Mouse (Mus musculus): ENCODE measurements around the gene Oxsr1. TPM values are rescaled to one million over a fixed set of nuclear protein-coding genes. Genes with fewer than 3 reads are reported as not detected.

Gene Oxsr1
- polyA plus RNA-seq, 1 experiment from 2014 or later = 12.0 TPM

DNA sequence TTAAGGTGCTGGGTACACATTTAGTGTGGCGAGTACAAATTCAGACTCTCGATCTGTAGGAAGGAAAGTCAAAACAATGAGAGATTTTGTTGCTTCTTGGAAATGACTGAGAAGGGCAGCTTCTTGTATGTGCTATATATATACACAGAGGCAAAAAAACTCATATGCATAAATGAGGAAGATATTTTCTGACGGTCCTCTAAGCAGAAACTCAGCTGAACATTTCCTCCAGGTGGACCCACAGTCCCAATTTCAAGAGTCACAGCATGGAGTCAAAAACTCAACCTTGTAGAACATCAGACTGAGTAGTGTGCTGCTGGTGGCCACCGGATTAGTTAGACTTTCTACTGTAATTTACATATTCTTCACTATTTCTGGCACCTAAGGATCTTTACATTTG, 59.2 kb downstream of the Oxsr1 start:
- H3K27me3 ChIP-seq (replicated peaks) = no peaks in the 10 kb centered on the region
- peaks cover 11% of the 10 kb centered on the region; the same call in 1 of the 2 replicates for H3K36me3 ChIP-seq
- no peaks in the 10 kb centered on the region for H3K9me3 ChIP-seq
- no peak for ATAC-seq
- H3K27ac ChIP-seq = no peak overlapping the region
- no peak overlapping the region for H3K4me3 ChIP-seq (replicated peaks)
- no peak overlapping the region for H3K4me2 ChIP-seq (replicated peaks)
- WGBS = 86% methylated on average over 4 of the region's 4 CpGs
- H3K9ac ChIP-seq = no peak overlapping the region
- H3K4me1 ChIP-seq (replicated peaks) = no peaks in the 10 kb centered on the region

DNA sequence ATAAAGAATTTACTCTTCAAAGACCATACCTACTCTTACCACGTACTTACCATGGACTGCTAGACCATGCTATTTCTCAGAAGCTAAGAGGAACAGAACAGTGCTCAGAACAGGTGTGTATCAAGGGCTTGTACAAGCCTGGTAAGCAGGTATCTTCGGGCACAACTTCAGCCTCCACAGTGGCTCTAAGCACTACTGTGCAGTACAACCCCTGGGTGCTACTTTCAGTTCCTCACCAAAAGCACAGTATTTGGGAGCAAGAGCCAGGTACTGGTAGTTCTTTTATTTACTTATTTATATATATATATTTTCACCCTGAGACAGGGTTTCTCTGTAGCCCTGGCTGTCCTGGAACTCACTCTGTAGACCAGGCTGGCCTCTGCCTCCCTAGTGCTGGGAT, 61.4 kb downstream of the Oxsr1 start:
- Histone ChIP-seq H3K4me1 (replicated peaks) (no peaks in the 10 kb centered on the region), H3K4me2 (replicated peaks) (no peak overlapping the region), H3K36me3 (peaks cover 15% of the 10 kb centered on the region), H3K9ac (no peak overlapping the region), H3K27me3 (replicated peaks) (no peaks in the 10 kb centered on the region), H3K27ac (no peak overlapping the region), H3K9me3 (no peaks in the 10 kb centered on the region), H3K4me3 (replicated peaks) (no peak overlapping the region)
- no peak for ATAC-seq
- 96% methylated on average over 2 of the region's 2 CpGs for WGBS

DNA sequence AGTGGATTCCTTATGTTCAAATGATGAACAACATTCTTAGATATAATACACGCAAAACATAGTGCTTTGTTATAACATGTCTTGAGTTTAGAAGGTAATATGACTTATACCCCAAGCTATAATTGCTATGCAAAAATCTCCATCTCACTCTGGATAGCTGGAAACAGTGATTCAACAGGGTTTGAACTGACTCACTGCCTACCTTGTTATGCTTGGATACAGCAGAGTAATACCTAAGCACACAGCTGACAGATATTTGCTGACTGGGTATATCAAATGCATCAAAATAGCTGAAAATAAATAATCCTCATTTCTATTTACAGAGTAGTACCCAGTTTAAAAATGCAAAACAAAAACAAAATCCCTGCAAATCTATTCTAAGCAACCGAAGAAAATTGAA, 63.4 kb downstream of the Oxsr1 start:
- H3K4me2 ChIP-seq (replicated peaks) = no peak overlapping the region
- WGBS = 94% methylated on average over 2 of the region's 2 CpGs
- no peak overlapping the region for H3K4me3 ChIP-seq (replicated peaks)
- no peak overlapping the region for H3K27ac ChIP-seq
- peaks cover 12% of the 10 kb centered on the region for H3K36me3 ChIP-seq
- no peaks in the 10 kb centered on the region for H3K9me3 ChIP-seq
- no peak overlapping the region for H3K9ac ChIP-seq
- H3K27me3 ChIP-seq (replicated peaks) = no peaks in the 10 kb centered on the region
- ATAC-seq = no peak
- no peaks in the 10 kb centered on the region for H3K4me1 ChIP-seq (replicated peaks)

DNA sequence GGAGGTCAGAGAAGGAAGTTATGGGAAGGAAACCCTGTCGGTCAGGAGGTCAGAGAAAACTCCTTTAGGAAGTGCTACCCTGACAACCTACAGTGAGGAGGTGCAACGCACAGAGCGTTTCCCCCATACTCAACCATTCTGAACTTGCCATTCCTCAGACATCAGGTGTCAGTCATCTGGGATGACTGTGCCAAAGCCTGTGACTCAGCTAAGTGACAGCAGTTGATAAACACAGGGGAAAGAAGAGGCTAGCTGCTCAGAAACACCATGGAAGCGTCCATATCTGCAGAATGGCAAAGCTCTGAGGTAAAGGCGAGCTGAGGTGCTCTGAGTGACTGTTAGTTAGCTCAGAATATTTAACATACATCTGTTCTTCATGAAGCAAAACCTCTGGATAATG, 64.1 kb downstream of the Oxsr1 start:
- no peaks in the 10 kb centered on the region for H3K9me3 ChIP-seq
- H3K27me3 ChIP-seq (replicated peaks) = no peaks in the 10 kb centered on the region
- 77% methylated on average over 5 of the region's 5 CpGs for WGBS
- no peak overlapping the region for H3K9ac ChIP-seq
- H3K4me1 ChIP-seq (replicated peaks) = no peaks in the 10 kb centered on the region
- H3K27ac ChIP-seq = no peak overlapping the region
- no peak overlapping the region for H3K4me2 ChIP-seq (replicated peaks)
- peaks cover 8% of the 10 kb centered on the region; the same call in 1 of the 2 replicates for H3K36me3 ChIP-seq
- no peak overlapping the region for H3K4me3 ChIP-seq (replicated peaks)
- no peak for ATAC-seq

DNA sequence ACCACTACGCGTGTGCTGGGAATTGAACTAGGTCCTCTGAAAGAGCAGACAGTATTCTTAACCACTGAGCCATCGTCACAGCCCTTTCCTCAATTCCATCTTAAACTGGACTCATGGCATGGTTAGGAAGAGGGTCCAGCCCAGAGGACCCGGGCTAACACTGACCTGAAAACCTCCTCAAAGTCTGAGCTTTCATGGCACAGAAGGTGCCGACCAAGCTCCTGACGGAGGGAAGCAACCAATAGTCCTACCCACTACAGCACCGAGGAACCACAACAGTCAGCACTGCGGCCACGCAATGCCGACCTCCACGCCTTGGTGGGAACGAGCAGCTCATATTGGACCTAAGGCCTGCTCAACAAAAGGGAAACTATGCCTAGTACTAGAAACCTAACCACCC, 66.1 kb downstream of the Oxsr1 start:
- Histone ChIP-seq H3K36me3 (peaks cover 10% of the 10 kb centered on the region; the same call in 1 of the 2 replicates), H3K4me3 (replicated peaks) (no peak overlapping the region), H3K4me2 (replicated peaks) (no peak overlapping the region), H3K27ac (no peak overlapping the region), H3K9me3 (no peaks in the 10 kb centered on the region), H3K27me3 (replicated peaks) (no peaks in the 10 kb centered on the region), H3K9ac (no peak overlapping the region), H3K4me1 (replicated peaks) (no peaks in the 10 kb centered on the region)
- 96% methylated on average over 12 of the region's 12 CpGs for WGBS
- ATAC-seq = no peak

DNA sequence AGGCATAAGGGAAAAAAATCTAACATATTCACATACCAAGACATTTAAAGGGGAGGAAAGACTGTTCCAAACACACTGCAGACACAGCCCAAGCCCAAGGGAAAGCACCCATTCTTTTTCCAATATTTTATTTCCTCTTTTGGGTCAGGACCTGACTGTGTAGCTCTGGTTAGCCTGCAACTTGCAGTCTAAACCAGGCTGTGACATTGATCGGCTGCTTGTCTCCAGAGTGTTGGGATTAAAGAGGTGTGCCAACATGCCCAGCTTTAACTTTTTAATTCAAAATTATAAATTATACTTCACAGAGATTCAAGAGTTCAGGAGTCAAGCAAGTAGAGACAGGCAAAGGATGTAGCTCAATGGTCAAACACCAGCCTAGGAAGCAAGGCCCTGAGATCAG, 67.1 kb downstream of the Oxsr1 start:
- ATAC-seq = no peak
- Histone ChIP-seq H3K9ac (no peak overlapping the region), H3K27me3 (replicated peaks) (no peaks in the 10 kb centered on the region), H3K9me3 (no peaks in the 10 kb centered on the region), H3K36me3 (peaks cover 6% of the 10 kb centered on the region; the same call in 1 of the 2 replicates), H3K4me2 (replicated peaks) (no peak overlapping the region), H3K4me3 (replicated peaks) (no peak overlapping the region), H3K27ac (no peak overlapping the region), H3K4me1 (replicated peaks) (no peaks in the 10 kb centered on the region)
- WGBS = 96% methylated on average over 1 of the region's 1 CpGs

DNA sequence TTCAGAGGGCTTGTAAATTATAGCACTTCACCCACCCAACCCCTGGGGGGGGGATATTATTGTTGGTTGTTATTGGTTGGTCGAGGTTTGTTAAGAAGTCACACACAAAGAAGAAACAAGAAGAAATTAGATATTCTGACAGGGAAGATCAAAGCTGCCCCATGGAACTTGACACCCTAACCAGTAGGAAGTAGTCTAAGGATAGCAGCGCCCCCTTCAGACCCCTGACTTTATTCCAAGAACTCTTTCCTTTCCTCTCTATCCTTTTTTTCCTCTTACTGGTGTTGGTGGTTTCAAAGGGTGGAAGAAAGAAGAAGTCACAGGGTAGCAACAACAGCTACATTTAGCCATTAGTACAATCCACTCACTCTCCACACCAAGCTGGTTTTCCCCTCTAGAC, 68.0 kb downstream of the Oxsr1 start:
- Histone ChIP-seq H3K27me3 (replicated peaks) (no peaks in the 10 kb centered on the region), H3K4me2 (replicated peaks) (no peak overlapping the region), H3K9ac (no peak overlapping the region), H3K36me3 (peaks cover 11% of the 10 kb centered on the region), H3K4me3 (replicated peaks) (no peak overlapping the region), H3K4me1 (replicated peaks) (no peaks in the 10 kb centered on the region), H3K9me3 (no peaks in the 10 kb centered on the region), H3K27ac (no peak overlapping the region)
- ATAC-seq = no peak
- WGBS = 88% methylated on average over 2 of the region's 2 CpGs

DNA sequence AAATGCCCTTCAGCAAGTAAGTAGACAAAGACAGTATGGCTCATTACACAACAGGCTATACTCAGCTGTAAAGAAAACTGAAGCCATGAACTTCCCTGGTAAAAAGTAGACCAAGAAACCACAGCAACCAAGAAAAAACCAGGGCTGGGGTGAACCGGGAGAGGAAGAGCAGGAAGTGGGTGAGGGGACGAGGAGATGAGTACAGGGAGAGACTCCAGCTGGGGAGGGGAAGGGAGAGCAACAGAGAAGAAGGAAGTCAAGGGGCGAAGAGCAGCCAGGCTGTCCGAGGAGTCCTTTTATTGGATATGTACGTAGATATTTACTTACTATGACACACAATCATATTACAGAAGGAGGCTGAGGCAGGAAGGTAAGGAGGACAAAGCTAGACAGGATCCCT, 74.2 kb downstream of the Oxsr1 start:
- Histone ChIP-seq H3K4me1 (replicated peaks) (no peaks in the 10 kb centered on the region), H3K4me2 (replicated peaks) (no peak overlapping the region), H3K36me3 (peaks cover 12% of the 10 kb centered on the region), H3K27ac (no peak overlapping the region), H3K9ac (no peak overlapping the region), H3K27me3 (replicated peaks) (no peaks in the 10 kb centered on the region), H3K9me3 (no peaks in the 10 kb centered on the region), H3K4me3 (replicated peaks) (no peak overlapping the region)
- ATAC-seq = no peak
- 68% methylated on average over 5 of the region's 5 CpGs for WGBS

DNA sequence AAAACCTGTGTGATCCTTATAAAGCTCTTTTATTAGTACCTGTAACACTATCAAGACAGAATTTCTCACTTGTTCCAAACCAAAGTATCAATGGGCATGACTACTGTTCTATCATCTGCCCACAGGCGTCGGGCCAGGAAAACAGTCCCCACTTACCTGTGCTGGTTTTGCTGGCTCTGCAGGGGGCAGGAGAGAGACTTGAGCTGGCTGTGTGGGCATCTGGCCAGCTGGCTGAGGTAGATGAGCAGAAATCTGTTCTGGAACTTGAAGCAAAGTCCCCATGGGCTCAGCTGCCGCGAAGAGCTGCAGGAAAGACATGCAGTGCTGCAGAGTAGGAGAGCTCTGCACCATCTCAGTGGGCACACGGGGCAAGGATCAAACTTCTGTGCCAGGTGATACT, 75.4 kb downstream of the Oxsr1 start:
- H3K27me3 ChIP-seq (replicated peaks) = no peaks in the 10 kb centered on the region
- H3K4me1 ChIP-seq (replicated peaks) = no peaks in the 10 kb centered on the region
- H3K4me2 ChIP-seq (replicated peaks) = no peak overlapping the region
- peaks cover 12% of the 10 kb centered on the region for H3K36me3 ChIP-seq
- ATAC-seq = no peak
- H3K27ac ChIP-seq = no peak overlapping the region
- H3K4me3 ChIP-seq (replicated peaks) = no peak overlapping the region
- WGBS = 94% methylated on average over 5 of the region's 5 CpGs
- H3K9me3 ChIP-seq = no peaks in the 10 kb centered on the region
- H3K9ac ChIP-seq = no peak overlapping the region

DNA sequence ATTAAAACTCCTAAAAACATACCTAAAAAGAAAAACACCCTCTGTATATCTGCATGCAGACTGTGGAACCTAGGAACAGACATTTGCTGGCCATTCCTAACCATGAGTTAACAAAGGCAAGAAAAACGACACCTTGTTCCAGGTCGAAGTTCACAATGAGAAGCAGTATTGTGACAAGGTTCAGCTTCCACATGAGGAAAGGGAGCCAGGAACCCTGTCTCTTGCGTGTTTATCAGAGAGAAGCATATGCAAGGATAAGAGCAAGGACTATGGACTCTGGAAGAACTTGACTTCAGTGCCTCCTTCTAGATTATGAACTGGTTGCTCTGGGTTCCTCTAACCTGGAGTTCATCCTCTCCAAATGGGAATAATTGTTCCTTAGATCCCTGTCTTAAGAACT, 78.2 kb downstream of the Oxsr1 start:
- Histone ChIP-seq H3K27ac (0 out of 2 replicates have a peak overlapping the region, but pooled peaks have one; percentile 32), H3K4me2 (replicated peaks) (no peak overlapping the region), H3K36me3 (peaks cover 4% of the 10 kb centered on the region; the same call in 1 of the 2 replicates), H3K4me3 (replicated peaks) (no peak overlapping the region), H3K4me1 (replicated peaks) (no peaks in the 10 kb centered on the region), H3K27me3 (replicated peaks) (no peaks in the 10 kb centered on the region), H3K9me3 (no peaks in the 10 kb centered on the region), H3K9ac (no peak overlapping the region)
- WGBS = 75% methylated on average over 3 of the region's 3 CpGs
- peak; percentile 81 for ATAC-seq

DNA sequence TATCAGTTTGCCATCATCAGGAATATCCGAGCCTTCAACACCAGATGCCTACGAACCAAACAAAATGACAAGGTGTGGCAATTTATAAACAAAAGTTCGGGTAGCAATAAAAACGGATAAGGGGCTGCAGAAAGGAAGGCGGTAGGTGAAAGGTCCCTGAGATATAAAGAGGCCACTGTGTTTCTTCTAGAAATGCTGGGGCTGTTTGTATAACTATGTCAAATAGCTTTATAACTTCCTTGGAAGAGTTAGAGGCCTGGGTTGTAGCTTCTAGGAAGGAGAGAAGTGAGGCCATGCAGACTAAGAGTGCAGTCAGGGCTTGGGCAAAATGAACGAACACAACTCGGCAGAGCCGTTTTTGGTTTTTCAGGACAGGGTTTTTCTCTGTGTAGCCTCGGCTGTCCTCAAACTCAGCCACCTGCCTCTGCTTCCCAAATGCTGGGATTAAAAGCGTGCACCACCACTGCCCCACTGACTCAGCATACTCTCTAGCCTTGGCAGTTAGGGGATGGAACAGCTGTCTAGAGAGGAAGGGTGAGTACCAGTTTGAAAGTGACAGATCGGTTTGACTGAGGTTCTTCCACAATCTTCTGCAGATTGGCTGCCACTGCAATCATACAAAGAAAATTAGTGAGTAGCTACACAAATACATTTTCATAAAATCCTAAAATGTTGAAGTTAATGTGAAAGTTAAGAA, 80.9 kb downstream of the Oxsr1 start:
- peak; percentile 60 for ATAC-seq
- Histone ChIP-seq H3K9me3 (no peaks in the 10 kb centered on the region), H3K27me3 (replicated peaks) (no peaks in the 10 kb centered on the region), H3K27ac (peak overlapping the region; percentile 44; the same call in 1 of the 2 replicates), H3K4me3 (replicated peaks) (no peak overlapping the region), H3K9ac (no peak overlapping the region), H3K4me1 (replicated peaks) (no peaks in the 10 kb centered on the region), H3K36me3 (no peaks in the 10 kb centered on the region), H3K4me2 (replicated peaks) (no peak overlapping the region)
- 41% methylated on average over 11 of the region's 11 CpGs for WGBS

DNA sequence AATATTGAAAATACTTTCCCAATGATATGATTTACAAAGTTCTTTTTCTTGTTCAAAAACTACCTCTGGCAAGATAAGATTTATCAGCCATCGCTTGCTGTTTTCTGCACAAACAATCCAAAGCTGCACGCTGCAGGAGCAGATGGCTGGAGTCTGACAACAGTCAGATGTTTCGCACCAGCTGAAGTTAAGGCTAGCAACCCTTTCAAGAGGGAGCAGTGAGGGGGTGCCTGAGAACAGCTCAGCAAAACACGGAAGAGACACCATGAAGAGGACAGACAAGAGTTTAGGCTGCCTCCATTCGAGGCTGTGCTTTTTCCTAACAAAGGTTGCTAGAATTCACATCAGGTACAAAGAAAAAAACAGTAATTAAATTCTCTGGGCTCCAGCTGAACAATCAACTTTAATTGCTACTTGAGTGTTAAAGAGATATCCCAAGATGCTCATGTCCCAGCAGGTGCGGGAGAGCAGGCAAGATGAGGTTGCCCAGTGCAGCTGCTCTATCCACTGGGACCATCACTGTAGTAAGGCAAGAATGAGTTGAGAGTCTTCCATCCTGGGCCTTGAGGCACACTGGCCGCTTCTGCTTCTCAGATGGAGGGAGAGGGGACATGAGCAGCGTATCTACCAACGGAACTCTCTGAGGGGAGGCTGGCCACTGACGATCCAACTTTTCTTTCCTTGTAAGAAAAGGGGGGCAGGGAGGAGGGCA, 81.8 kb downstream of the Oxsr1 start:
- Histone ChIP-seq H3K9ac (no peak overlapping the region), H3K4me2 (replicated peaks) (no peak overlapping the region), H3K36me3 (no peaks in the 10 kb centered on the region), H3K27me3 (replicated peaks) (no peaks in the 10 kb centered on the region), H3K9me3 (no peaks in the 10 kb centered on the region), H3K27ac (no peak overlapping the region), H3K4me3 (replicated peaks) (no peak overlapping the region), H3K4me1 (replicated peaks) (no peaks in the 10 kb centered on the region)
- no peak for ATAC-seq
- 80% methylated on average over 10 of the region's 10 CpGs for WGBS

DNA sequence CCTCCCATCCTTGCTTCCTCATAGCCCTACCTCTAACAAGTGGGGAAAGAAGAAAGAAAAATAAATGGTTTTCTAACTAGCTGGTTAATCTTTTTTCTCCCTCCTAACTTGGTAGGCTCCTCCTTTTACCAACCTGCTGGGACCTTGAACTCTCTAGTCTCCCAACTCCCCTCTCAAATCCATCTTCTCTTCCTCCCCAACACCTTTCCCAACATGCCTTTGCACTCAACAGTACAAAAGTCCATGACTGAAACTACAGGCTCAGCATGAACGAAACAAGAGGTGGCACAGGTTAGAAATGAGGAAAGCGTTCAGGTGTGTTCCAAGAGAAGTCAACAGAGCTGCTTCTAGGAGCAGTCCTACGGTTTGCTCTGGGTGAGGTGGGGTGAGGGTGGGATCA, 83.0 kb downstream of the Oxsr1 start:
- Histone ChIP-seq H3K4me3 (replicated peaks) (no peak overlapping the region), H3K4me1 (replicated peaks) (no peaks in the 10 kb centered on the region), H3K27me3 (replicated peaks) (no peaks in the 10 kb centered on the region), H3K4me2 (replicated peaks) (no peak overlapping the region), H3K36me3 (no peaks in the 10 kb centered on the region), H3K9me3 (no peaks in the 10 kb centered on the region), H3K9ac (no peak overlapping the region), H3K27ac (no peak overlapping the region)
- 91% methylated on average over 3 of the region's 3 CpGs for WGBS
- ATAC-seq = no peak
